Mouse (Mus musculus): ENCODE data around the gene Hectd2. TPM values are rescaled to one million over a fixed set of nuclear protein-coding genes. Genes with fewer than 3 reads are reported as not detected.

Hectd2 gene
- total RNA-seq, 2 experiments from 2014 or later: 28.6 to 32.5 TPM

Other genes starting within 250 kb of the Hectd2 start
- 10 to 100 TPM; 11.8 to 13.4 TPM for gene Pcgf5, start 206.3 kb upstream of the Hectd2 start, total RNA-seq (2021)
- gene Ppp1r3c, start 182.0 kb downstream of the Hectd2 start, total RNA-seq (2021): 10 to 100 TPM; 31.0 to 35.7 TPM